Mouse (Mus musculus) testis, adult 2 months (tissue): ENCODE measurements at regions not wholly inside any gene's neighbourhood (a gene's known extent, or its start where the extent isn't known, plus 50 kb on each side); places are given as distances from the start of the nearest gene placed in this dataset.

Experiments used
- H3K27ac ChIP-seq: fragments of 200-500 bp; 2 replicates; pipeline ENCODE4 v1.5.1; 2012; ENCODE audit warnings: low read depth, low read length; ENCODE audit not compliant: control insufficient read depth, insufficient read depth
- H3K27me3 ChIP-seq: fragments of 200-500 bp; 2 replicates; pipeline ENCODE4 v1.6.1; 2012; ENCODE audit warnings: mild to moderate bottlenecking, low read length, moderate library complexity; ENCODE audit not compliant: control insufficient read depth, insufficient read depth
- H3K36me3 ChIP-seq: fragments of 200-500 bp; 2 replicates; pipeline ENCODE4 v1.6.1; 2012; ENCODE audit warnings: mild to moderate bottlenecking, low read length; ENCODE audit not compliant: control insufficient read depth, insufficient read depth
- H3K4me1 ChIP-seq: fragments of 200-500 bp; 2 replicates; pipeline ENCODE4 v1.6.1; 2012; ENCODE audit warnings: low read length; ENCODE audit not compliant: control insufficient read depth, insufficient read depth
- H3K4me3 ChIP-seq: fragments of 200-500 bp; 2 replicates; pipeline ENCODE4 v1.5.1; 2012; ENCODE audit warnings: low read depth, mild to moderate bottlenecking, low read length, moderate library complexity, mixed read lengths; ENCODE audit not compliant: control insufficient read depth
- CTCF ChIP-seq: fragments of 200-500 bp; IDR thresholded peaks from 2 replicates; pipeline ENCODE4 v1.5.1; 2012; ENCODE audit warnings: low read depth, mild to moderate bottlenecking, inconsistent platforms, low read length, moderate library complexity; ENCODE audit not compliant: control insufficient read depth, insufficient read depth, insufficient replicate concordance
- POLR2A ChIP-seq: fragments of 200-500 bp; IDR thresholded peaks from 2 replicates; pipeline ENCODE4 v1.6.1; 2012; ENCODE audit warnings: low read depth, mild to moderate bottlenecking, inconsistent platforms, low read length, moderate library complexity; ENCODE audit not compliant: control insufficient read depth

DNA sequence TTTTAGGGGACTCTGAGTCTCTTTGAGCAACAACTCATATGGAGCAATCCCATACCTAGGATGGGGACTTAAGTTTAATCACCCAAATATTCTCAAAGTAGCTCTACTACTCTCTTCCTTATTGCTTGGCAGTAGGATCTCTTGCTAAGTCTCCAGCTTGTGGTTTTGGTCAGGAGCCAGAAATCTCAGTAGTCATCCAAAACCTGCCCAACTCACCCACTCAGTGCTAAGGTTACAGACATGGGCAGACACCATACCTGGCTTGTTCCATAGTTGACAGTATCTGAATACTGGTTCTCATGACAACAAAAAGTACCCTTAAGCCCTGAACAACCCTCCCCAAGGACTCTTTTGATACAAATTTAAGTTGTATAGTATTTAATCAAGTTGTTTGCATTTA lies 288.7 kb downstream of the Gm11146 start:
- TF ChIP-seq POLR2A (no peak), CTCF (no peak)
- Histone ChIP-seq H3K4me1 (no peaks in the 10 kb centered on the region), H3K27ac (no peak overlapping the region), H3K4me3 (no peak overlapping the region), H3K27me3 (no peaks in the 10 kb centered on the region), H3K36me3 (no peaks in the 10 kb centered on the region)

DNA sequence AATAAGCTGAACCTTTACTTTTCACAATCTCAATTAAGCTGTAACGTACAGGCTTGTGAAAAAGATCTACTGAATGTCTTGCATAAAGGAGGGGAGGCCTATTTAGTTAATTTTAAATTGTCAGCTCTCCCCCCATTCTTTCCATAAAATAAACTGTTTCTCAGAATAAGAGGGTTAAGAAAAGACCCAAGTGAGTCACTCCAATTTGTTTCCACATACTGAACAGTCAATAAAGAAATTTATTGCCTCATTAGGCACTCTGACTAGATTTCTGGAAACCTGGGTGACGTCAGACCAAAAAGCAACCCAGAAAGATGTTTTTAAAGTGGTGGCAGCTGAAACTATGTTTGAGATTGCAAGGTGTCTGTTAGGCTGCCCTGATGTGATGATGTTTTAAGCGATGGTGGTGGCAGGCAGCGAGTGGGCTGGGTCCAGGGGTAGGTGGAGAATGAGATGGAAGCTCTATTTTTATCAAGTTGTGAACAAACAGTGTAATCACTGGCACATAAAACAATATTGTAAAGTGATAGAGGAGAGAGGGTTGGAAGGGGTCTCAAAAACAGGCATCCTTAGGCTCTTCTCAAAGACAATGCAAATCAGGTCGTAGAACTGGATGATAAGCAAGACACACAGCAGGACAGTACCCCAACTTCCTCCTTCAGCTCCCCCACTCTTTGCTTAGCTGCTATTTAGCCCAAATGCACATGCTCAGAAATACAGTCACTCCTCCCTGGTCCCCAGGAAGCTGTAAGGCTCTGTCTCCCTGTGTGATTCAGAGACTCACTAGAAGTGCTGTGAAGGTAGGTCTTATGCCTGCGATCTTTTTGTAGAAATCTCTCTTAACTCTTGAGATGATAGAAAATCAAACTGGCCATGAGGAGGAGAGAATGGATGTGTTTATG lies 288.0 kb downstream of the Usp25 start:
- H3K4me1 ChIP-seq, result no peaks in the 10 kb centered on the region
- H3K27ac ChIP-seq, result no peak overlapping the region
- H3K4me3 ChIP-seq, result no peak overlapping the region
- no peaks in the 10 kb centered on the region for H3K27me3 ChIP-seq
- TF ChIP-seq CTCF (no peak), POLR2A (no peak)
- H3K36me3 ChIP-seq, result no peaks in the 10 kb centered on the region

DNA sequence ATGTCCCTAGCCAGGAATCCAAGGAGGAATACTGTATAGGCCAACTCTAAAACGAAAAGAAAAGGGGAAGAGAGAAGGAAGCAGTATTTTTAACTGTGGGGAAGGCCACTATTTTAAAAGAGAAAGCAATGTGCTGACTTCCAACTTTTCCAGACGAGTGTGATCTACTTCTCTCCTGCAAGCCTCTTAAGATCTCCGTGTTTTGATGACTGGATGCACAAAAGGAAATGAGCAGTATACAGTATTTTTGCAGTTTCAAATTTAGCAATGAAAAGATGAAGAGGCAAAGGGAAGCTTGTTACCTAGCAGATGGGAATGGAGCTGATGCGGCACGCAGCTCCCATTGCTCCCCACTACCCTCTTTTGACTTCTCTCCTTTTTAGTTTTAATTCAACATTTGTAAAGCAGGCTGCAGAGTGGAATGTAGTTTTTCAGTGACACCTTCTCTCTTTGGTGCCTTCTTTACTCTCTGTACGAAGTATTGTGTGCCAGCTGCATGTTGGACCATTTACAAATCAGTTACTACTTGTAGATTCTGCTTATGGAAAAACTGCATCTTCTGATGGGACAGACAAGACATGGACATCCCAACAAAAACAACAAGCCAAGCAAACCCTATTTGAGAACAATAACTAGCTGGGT lies 287.2 kb downstream of the Usp25 start:
- TF ChIP-seq POLR2A, result no peak
- no peak for TF ChIP-seq CTCF
- H3K27ac ChIP-seq, result no peak overlapping the region

DNA sequence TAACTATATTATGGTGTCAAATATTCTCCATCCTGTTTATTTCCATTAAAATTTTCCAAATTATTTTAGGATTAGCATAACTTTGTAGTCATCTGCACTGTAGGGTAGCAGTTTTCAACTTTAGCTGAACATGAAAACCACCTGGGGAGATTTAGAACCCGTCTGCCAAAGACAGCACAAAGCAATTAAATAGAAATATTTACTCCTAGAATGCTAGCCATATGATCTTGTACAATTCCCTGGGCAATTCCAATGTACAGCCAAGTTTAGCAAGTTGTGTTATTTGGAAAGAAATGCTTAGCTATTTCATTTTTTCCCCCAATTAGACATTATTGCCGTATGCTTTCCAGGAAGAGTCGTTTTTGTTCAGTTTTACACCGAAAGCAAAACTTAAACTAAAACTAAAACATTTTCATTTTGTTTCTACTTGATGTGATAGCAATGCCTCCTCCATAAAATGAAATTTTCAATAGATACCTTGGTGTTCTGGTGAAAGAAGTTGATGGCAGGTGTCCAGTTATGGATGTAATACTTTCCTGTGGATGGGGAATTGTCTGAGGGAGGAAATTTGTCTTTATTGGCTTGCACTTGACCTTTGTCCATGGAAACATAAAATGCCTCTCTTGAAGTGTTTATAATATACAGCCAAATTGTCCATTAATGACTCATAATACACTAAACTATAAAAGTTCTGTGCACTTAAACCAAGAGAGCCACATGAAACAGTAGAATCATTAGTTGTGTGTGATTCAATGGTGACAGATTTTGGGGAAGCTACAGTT lies 282.3 kb downstream of the Usp25 start:
- Histone ChIP-seq H3K4me1 (no peaks in the 10 kb centered on the region), H3K27me3 (no peaks in the 10 kb centered on the region), H3K27ac (no peak overlapping the region; the same call in 1 of the 2 replicates), H3K4me3 (no peak overlapping the region), H3K36me3 (no peaks in the 10 kb centered on the region)
- TF ChIP-seq POLR2A (no peak), CTCF (no peak)

More for the DNA sequence above, 287.2 kb downstream of the Usp25 start:
- no peak overlapping the region for H3K4me3 ChIP-seq
- no peaks in the 10 kb centered on the region for H3K36me3 ChIP-seq
- no peaks in the 10 kb centered on the region for H3K4me1 ChIP-seq
- H3K27me3 ChIP-seq, result no peaks in the 10 kb centered on the region

DNA sequence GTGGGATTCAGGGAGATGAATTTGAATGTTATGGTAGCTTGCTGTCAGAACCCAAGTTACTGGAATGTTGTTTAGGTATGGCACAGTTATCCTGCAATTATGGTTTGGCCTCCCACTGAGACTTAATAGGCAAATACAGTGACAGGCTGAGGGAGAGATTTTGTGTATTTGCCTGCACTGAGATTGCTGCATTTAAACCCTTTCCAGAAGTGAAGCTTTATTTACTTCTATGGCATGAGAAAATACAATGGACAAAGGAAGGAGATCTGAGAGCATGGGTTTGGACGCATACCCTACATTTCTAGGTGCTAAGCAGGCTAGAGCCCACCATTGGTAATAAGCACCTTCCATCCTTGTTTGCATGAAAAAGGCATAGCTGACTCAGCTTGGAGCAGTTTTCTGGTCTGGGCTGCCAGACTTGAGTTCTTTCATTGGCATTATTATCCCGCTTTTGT lies 278.8 kb downstream of the Usp25 start:
- TF ChIP-seq POLR2A (no peak), CTCF (no peak)
- H3K36me3 ChIP-seq, result no peaks in the 10 kb centered on the region
- no peak overlapping the region for H3K27ac ChIP-seq
- no peak overlapping the region for H3K4me3 ChIP-seq
- no peaks in the 10 kb centered on the region for H3K27me3 ChIP-seq
- H3K4me1 ChIP-seq, result no peaks in the 10 kb centered on the region

DNA sequence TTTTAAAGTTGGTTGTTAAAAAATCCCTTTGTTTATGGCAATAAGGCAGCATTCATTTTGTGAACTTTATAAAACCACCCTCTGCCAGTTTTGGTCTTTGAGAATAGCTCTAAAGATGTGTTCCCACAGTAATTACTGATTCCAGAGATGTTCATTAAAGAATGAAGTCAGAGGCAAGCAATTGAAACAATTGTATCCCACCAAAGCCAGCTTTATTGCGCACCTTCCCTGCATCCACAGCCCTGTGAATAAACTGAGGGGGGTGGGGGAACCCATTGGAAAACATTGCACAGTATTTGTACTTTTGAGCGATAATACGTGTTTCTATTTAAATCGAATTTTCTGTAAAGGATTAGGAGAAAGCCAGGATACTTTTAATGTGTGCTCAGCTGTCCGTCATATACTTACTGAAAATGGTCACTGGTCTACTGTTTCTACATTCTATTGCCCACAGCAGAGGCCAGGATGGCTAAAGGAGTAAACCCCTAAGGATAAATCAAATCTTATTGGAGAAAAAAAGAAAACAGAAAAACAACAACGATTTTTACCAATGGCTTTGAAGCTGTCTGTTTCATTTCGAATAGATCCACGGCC lies 278.3 kb downstream of the Usp25 start:
- no peaks in the 10 kb centered on the region for H3K4me1 ChIP-seq
- no peaks in the 10 kb centered on the region for H3K27me3 ChIP-seq
- no peak overlapping the region for H3K4me3 ChIP-seq
- no peaks in the 10 kb centered on the region for H3K36me3 ChIP-seq
- H3K27ac ChIP-seq, result no peak overlapping the region
- TF ChIP-seq POLR2A, result no peak
